Mouse (Mus musculus) CD8-positive naive resting alpha-beta T cell, adult 2 months (primary cell): Measurements from ENCODE around the gene Exosc10.

Source experiments
- DNase-seq, 2 experiments: peaks; one replicate each; pipeline ENCODE4 v3.0.0; 2022; ENCODE audit warnings: low read depth in 2 of 2, low spot score in 2 of 2

The Exosc10 gene

GRCm38 (mm10) chr4:148604541-148605165, 46.4 kb downstream of the Exosc10 start:
- DNase-seq: peak; percentile 52 to 60

DNA sequence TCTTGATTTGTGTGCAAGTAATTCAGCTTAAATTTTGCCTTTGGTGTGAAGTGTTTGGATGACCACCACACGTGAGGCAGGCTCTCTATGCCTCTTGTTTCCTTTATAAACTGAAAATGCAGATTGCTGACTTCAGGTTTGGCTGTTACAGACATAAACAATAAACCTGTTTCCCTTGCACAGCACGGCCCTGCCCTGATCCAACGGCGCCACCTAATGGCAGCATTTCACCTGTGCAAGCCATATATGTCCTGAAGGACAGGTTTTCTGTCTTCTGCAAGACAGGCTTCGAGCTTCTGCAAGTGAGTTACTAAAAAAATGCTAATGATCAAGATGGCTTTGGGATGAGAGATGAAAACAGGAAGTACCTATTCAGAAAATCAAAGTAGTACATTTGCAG, 49.5 kb downstream of the Exosc10 start:
- DNase-seq: peak; percentile 70 to 79

GRCm38 (mm10) chr4:148609805-148610204, 51.6 kb downstream of the Exosc10 start:
- no peak for DNase-seq

DNA sequence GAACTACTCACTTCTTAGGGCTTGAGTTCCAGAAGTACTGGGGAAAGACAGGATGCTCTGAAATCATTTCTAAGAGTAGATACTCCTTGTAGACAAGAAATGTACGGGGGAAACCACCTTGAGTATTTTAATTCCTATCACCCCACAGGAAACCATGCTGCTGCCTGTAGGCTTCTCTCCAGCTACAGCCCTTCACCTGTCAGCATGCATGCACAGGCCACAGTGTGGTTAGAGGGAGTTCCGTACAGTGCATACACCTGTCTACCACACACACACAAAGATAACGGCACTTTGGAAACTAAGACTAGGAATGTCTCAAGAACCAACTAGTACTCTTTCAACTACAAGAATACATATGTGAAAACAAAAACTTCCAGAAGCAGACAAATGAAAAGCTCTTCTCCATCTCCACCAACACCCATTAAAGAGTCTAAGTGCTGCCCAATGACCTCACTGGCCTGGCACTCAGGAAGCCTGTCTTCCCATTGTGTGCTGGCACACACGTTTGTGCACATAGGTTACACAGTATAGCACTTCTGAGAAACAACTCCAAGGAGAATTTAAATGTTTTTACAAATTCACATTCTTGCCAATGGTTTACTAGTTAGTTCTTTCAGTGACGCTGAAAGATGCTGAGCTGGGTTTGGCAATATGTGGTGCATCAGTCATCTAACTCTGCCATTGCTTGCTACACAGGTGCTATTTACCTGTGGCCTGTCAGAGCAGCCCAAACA, 52.6 kb downstream of the Exosc10 start:
- no peak for DNase-seq

DNA sequence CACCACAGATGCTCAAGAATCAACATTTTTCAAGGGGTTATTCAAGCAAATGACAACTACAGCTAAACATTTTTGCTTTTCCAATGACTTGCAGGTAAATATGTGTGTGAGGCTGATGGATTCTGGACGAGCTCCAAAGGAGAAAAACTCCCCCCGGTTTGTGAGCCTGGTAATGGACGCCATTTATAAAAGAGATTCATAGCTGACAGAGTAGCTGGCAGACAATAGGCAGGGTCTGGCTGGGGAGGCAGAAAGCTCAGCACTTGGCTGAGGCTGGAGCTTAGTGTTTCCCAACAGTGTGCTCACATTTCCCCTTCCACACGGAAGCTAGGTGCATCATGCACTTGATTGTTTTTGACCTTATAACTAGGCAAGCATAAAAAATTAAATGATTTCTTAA, 54.3 kb downstream of the Exosc10 start:
- no peak for DNase-seq

- no peak for DNase-seq
Measured at GRCm38 (mm10) chr4:148613738-148614137, 55.5 kb downstream of the Exosc10 start.

DNA sequence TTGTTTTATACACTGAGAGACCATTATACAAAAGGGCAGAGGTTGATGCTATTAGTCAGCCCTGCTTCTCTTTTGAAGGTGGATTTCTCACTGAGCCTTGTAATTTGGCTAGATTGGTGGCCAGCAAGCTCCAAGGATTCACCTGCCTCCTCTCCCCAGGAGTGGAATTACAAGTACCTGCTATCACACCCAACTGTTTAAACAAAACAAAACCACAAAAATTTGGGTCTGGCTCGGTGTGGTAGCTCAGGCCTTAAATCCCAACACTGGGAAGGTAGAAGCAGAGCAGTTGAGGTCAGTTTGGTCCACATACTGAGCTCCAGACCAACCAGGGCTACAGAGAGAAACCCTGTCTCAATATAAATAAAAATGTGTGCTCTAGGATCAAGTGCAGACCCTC, 61.6 kb downstream of the Exosc10 start:
- no peak for DNase-seq

DNA sequence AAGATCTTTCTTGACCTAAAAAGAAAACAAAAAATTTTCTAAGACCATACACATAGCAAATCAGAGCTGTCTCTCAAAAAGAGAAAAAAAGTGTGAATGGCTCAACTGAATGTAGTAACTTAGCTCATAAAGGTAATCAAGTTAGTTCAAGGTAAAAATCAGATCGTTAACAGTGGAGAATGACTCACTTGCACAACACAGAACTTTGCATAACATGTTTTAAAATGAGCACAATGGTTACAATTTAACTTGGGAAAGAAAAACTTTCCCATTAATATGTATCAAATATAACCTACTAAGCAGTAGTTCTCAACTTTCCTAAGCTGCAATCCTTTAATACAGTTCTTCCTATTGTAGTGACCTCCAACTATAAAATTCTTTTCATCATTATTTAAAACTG, 62.5 kb downstream of the Exosc10 start:
- DNase-seq: no peak

DNA sequence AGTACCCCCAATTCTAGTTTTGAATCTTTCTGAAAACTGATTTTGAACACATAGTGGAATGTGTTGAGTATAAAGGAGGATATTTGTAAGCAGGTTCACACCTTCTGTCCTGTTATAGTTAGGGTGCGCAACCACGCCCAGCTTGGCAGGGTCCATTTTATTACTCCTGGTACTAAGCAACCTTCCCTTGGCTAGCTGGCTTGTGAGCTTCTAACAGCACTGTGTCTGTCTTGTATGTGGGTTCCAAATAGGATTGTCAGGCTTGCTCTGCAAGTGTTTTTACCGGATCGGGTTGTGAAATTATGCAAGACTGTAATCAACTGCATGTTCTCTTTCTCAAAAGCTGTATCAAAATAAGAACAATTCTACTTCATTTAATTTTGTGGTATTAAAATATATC, 64.3 kb downstream of the Exosc10 start:
- DNase-seq: no peak

DNA sequence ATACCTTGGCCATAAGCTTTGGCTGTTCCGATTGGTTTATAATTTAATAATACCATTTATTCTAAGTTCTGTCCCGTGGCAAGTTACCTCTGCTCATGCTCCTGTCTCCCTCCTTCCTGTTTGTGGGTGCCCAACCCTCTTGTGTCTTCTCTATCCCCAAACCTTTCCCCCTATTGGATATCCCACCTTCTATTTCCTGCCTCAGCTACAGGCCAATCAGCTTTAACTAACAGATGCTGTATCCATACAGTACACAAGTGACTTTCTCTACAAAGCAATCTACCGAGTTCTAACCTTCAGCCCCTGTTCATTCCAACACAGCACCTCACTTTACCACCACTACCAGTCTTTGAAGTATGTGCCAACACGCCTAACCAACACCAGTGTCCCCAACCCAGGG, 65.4 kb downstream of the Exosc10 start:
- DNase-seq: no peak

DNA sequence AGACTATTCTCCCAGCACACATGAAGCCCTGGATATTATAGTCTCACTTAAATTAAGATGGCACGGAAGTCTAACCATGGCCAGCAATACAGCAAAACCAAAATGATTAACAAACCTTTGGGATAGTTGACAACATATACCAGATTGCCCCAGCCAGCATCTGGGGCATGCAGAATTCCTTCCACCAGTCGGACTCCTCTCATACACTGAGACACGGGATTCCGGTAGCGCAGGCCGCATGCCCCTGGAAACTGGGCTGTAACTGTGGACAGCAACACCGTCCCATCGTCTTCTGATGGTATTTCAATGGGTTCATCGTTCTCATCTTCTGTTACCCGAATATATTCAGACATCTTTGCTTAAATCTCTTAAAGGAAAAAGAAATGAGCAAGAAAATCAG, 66.8 kb downstream of the Exosc10 start:
- no peak for DNase-seq

- peak; percentile 37 to 58 for DNase-seq
Measured at GRCm38 (mm10) chr4:148625756-148626622, 67.8 kb downstream of the Exosc10 start.

GRCm38 (mm10) chr4:148626623-148627185, 68.5 kb downstream of the Exosc10 start, which contains the start of gene Tardbp:
Gene Tardbp, minus strand, starts transcription at chr4:148627019.
- DNase-seq: peak; percentile 95 to 96

GRCm38 (mm10) chr4:148627246-148627645, 69.0 kb downstream of the Exosc10 start:
- no peak for DNase-seq
